Mouse (Mus musculus) CH12.LX (cell line): ENCODE data around the gene Ankzf1. TPM values are rescaled to one million over a fixed set of nuclear protein-coding genes. Genes with fewer than 3 reads are reported as not detected.

Source experiments
- DNase-seq: peaks from one replicate; pipeline ENCODE4 v3.0.0-alpha.2; 2013; ENCODE audit errors: extremely low read depth
- H3K27ac ChIP-seq: 2 replicates; pipeline ENCODE4 v1.5.1; 2012; ENCODE audit warnings: low read depth, mild to moderate bottlenecking, control low read depth, moderate library complexity; ENCODE audit not compliant: insufficient read depth
- H3K27me3 ChIP-seq: replicated peaks from 2 replicates; pipeline ENCODE3; 2012; ENCODE audit warnings: inconsistent platforms
- H3K36me3 ChIP-seq, 2 experiments: replicated peaks in 1 of 2; 2 replicates each; pipeline versions ENCODE3 to v1.6.1; 2012; ENCODE audit warnings: inconsistent platforms in 1 of 2, low read length in 1 of 2, mild to moderate bottlenecking in 1 of 2, mixed read lengths in 1 of 2, moderate library complexity in 1 of 2; ENCODE audit not compliant: control insufficient read depth in 1 of 2, insufficient read depth in 1 of 2
- H3K4me1 ChIP-seq, 2 experiments: 2 replicates each; pipeline ENCODE4 v1.6.1; 2012; ENCODE audit warnings: inconsistent platforms in 1 of 2, moderate library complexity in 1 of 2; ENCODE audit not compliant: insufficient read depth in 2 of 2, control insufficient read depth in 1 of 2
- H3K4me2 ChIP-seq: 2 replicates; pipeline ENCODE4 v1.6.1; 2012; ENCODE audit warnings: low read depth, mild to moderate bottlenecking, control low read depth; ENCODE audit not compliant: poor library complexity, insufficient read depth, severe bottlenecking
- H3K4me3 ChIP-seq, 3 experiments: fragments of 150-350 bp in 1 of 3; sonication (generic) in 1 of 3; replicated peaks in 1 of 3; 2 replicates each; pipeline versions ENCODE3 to v1.5.1; 2011 to 2012; ENCODE audit warnings: low read depth in 2 of 3, low read length in 2 of 3, mild to moderate bottlenecking in 2 of 3, moderate library complexity in 2 of 3, control low read depth in 1 of 3, improper control_type of control experiment in 1 of 3, inconsistent platforms in 1 of 3, mixed read lengths in 1 of 3; ENCODE audit not compliant: poor library complexity in 1 of 3
- H3K79me2 ChIP-seq: replicated peaks from 2 replicates; pipeline ENCODE4 v1.6.1; 2012; ENCODE audit warnings: mild to moderate bottlenecking, moderate library complexity; ENCODE audit not compliant: control insufficient read depth, poor library complexity, insufficient read depth, severe bottlenecking; ENCODE audit errors: extremely low read depth
- H3K9ac ChIP-seq: 2 replicates; pipeline ENCODE4 v1.6.1; 2012; ENCODE audit warnings: low read depth, mild to moderate bottlenecking, control low read depth, moderate library complexity; ENCODE audit not compliant: insufficient read depth
- H3K9me3 ChIP-seq: replicated peaks from 2 replicates; pipeline ENCODE3; 2012; ENCODE audit warnings: low read length, inconsistent platforms, mixed read lengths
- CHD1 ChIP-seq: IDR thresholded peaks from 2 replicates; pipeline ENCODE4 v1.6.1; 2012; ENCODE audit warnings: low read depth, low read length, improper control_type of control experiment, inconsistent platforms
- CTCF ChIP-seq, 2 experiments: IDR thresholded peaks in 1 of 2; conservative IDR thresholded peaks in 1 of 2; 2 replicates each; pipeline ENCODE4 v1.5.1; 2011 to 2012; ENCODE audit warnings: low read depth in 2 of 2, low read length in 2 of 2, improper control_type of control experiment in 1 of 2, inconsistent platforms in 1 of 2, mild to moderate bottlenecking in 1 of 2, moderate library complexity in 1 of 2
- EP300 ChIP-seq: IDR thresholded peaks from 2 replicates; pipeline ENCODE4 v1.6.1; 2011; ENCODE audit warnings: low read length, improper control_type of control experiment
- ETS1 ChIP-seq: conservative IDR thresholded peaks from 2 replicates; pipeline ENCODE4 v1.6.1; 2012; ENCODE audit warnings: low read depth, mild to moderate bottlenecking, inconsistent platforms, low read length, improper control_type of control experiment, moderate library complexity
- HCFC1 ChIP-seq: IDR thresholded peaks from 2 replicates; pipeline ENCODE4 v1.6.1; 2012; ENCODE audit warnings: low read depth, mild to moderate bottlenecking, inconsistent platforms, low read length, improper control_type of control experiment
- IRF4 ChIP-seq: IDR thresholded peaks from 2 replicates; pipeline ENCODE4 v1.6.1; 2014; ENCODE audit warnings: low read depth, mild to moderate bottlenecking, inconsistent platforms, low read length, improper control_type of control experiment
- JUND ChIP-seq: conservative IDR thresholded peaks from 2 replicates; pipeline ENCODE4 v1.6.1; 2011; ENCODE audit warnings: low read depth, low read length, improper control_type of control experiment
- MAFK ChIP-seq: IDR thresholded peaks from 2 replicates; pipeline ENCODE4 v1.6.1; 2011; ENCODE audit warnings: low read length, improper control_type of control experiment; ENCODE audit not compliant: insufficient replicate concordance
- MAX ChIP-seq: IDR thresholded peaks from 2 replicates; pipeline ENCODE4 v1.6.1; 2011; ENCODE audit warnings: low read length, improper control_type of control experiment
- MAZ ChIP-seq: IDR thresholded peaks from 2 replicates; pipeline ENCODE4 v1.6.1; 2012; ENCODE audit warnings: low read depth, mild to moderate bottlenecking, inconsistent platforms, low read length, improper control_type of control experiment, moderate library complexity
- MEF2A ChIP-seq: IDR thresholded peaks from 2 replicates; pipeline ENCODE4 v1.6.1; 2014; ENCODE audit warnings: low read depth, mild to moderate bottlenecking, inconsistent platforms, low read length, improper control_type of control experiment, borderline replicate concordance
- MYC ChIP-seq: IDR thresholded peaks from 2 replicates; pipeline ENCODE4 v1.6.1; 2011; ENCODE audit warnings: low read depth, mild to moderate bottlenecking, improper control_type of control experiment, low read length
- NRF1 ChIP-seq: IDR thresholded peaks from 2 replicates; pipeline ENCODE4 v1.6.1; 2014; ENCODE audit warnings: low read depth, mild to moderate bottlenecking, inconsistent platforms, low read length, improper control_type of control experiment, moderate library complexity
- PAX5 ChIP-seq: IDR thresholded peaks from 2 replicates; pipeline ENCODE4 v1.6.1; 2012; ENCODE audit warnings: low read length, inconsistent platforms, mixed read lengths
- POLR2A ChIP-seq: IDR thresholded peaks from 2 replicates; pipeline ENCODE4 v1.6.1; 2011; ENCODE audit warnings: low read depth, mild to moderate bottlenecking, improper control_type of control experiment, low read length
- POLR2AphosphoS2 ChIP-seq: IDR thresholded peaks from 2 replicates; pipeline ENCODE4 v1.6.1; 2011; ENCODE audit warnings: low read depth, low read length, improper control_type of control experiment
- RAD21 ChIP-seq: IDR thresholded peaks from 2 replicates; pipeline ENCODE4 v1.6.1; 2011; ENCODE audit warnings: low read depth, mild to moderate bottlenecking, low read length, improper control_type of control experiment, moderate library complexity
- UBTF ChIP-seq: IDR thresholded peaks from 2 replicates; pipeline ENCODE4 v1.6.1; 2012; ENCODE audit warnings: low read depth, mild to moderate bottlenecking, inconsistent platforms, low read length, improper control_type of control experiment, moderate library complexity
- USF1 ChIP-seq: IDR thresholded peaks from 2 replicates; pipeline ENCODE4 v1.6.1; 2014; ENCODE audit warnings: low read depth, mild to moderate bottlenecking, inconsistent platforms, low read length, improper control_type of control experiment
- ZC3H11A ChIP-seq: IDR thresholded peaks from 2 replicates; pipeline ENCODE4 v1.6.1; 2012; ENCODE audit warnings: low read depth, mild to moderate bottlenecking, inconsistent platforms, low read length, improper control_type of control experiment
- dilution Hi-C: fragments of 300-500 bp; cut with MboI; formaldehyde crosslinking; loops from 2 replicates; pipeline ENCODE4 v1.14.3; 2020; ENCODE audit warnings: low sequenced_read_pairs; ENCODE audit not compliant: extremely low pct_unique_long_range_greater_than_20kb, extremely low pct_ligation_motif_present
- in situ Hi-C: fragments of 300-500 bp; cut with MboI; formaldehyde crosslinking; loops from 3 replicates; pipeline ENCODE4 v1.14.3; 2019; ENCODE audit warnings: low sequenced_read_pairs, low pct_ligation_motif_present, low pct_unique_long_range_greater_than_20kb, mixed read lengths
- polyA plus RNA-seq: library from polyadenylated mRNA; unstranded; fragments of >175 nt; gene quantifications from 2 replicates; pipeline ENCODE4 v1.2.1, GENCODE M21; 2012; ENCODE audit warnings: low read depth; ENCODE audit not compliant: insufficient read length
- total RNA-seq, 2 experiments: library from RNA; depleted of rRNA; stranded (reverse); fragments of 300-350 nt in 1 of 2; fragments of >200 nt in 1 of 2; gene quantifications; 2 replicates each; pipeline ENCODE4 v1.2.3; 2012 to 2014

Gene Ankzf1
- total and polyA plus RNA-seq, 3 experiments, result 13.3 to 20.4 (median 19.6) TPM

DNA sequence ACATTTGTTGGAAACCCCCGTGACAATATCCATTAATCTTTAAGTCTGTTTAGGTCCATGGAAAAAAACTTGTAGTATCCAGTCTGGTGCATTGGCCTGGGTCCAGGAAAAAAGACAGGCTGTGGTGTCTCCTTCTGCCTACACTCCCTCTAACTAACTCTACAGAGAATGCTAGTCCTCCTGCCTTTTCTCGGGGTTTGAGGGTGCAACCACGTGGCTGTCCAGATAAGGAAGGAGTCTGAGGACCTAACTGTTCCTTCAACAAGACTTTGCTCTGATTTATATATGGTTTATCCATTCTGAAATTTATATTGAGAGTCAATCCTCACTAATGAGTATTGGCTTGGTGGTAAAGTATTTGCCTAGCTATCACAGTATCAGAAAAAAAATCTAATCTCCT, 36.1 kb upstream of the Ankzf1 start:
- Histone ChIP-seq H3K4me1 (no peaks in the 10 kb centered on the region), H3K9ac (no peak overlapping the region), H3K9me3 (no peaks in the 10 kb centered on the region), H3K27ac (no peak overlapping the region), H3K4me3 (no peak overlapping the region), H3K4me2 (no peak overlapping the region), H3K36me3 (no peaks in the 10 kb centered on the region), H3K27me3 (no peaks in the 10 kb centered on the region)
- DNase-seq, result no peak
- dilution Hi-C loops, result no loop called here
- TF ChIP-seq CTCF (conservative IDR thresholded peaks at IDR 0.05 in 1 of 2, IDR thresholded peaks at IDR 0.05 in 1 of 2; ENCODE audit: low read depth in 2 of 2, low read length in 2 of 2), result no peak
- TF ChIP-seq POLR2A, result no peak
- TF ChIP-seq NRF1, result no peak
- TF ChIP-seq ZC3H11A, result no peak
- no peak for TF ChIP-seq MYC
- TF ChIP-seq RAD21, result no peak
- TF ChIP-seq, all 38 proteins: peak for 0
- in situ Hi-C loops, result no loop called here
- no peaks in the 10 kb centered on the region for H3K79me2 ChIP-seq

DNA sequence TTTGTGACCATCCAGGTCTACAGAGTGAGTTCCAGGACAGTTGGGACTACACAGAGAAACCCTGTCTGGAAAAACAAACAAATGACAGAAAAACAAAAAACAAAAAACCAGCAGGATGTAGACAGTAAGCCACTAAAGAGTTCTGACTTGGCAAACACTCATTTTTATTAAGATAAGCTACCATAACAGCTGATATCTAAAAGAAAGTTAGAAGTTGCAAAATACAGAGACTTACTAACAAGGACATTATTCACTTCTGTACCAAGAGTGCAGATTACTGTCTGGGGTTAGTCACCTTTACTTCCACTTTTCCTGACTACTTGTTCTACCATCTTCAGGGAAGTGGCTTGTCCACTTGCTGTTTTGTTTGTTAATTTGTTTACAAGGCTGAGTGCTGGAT, 33.0 kb upstream of the Ankzf1 start:
- Histone ChIP-seq H3K27ac (no peak overlapping the region), H3K9me3 (no peaks in the 10 kb centered on the region), H3K27me3 (no peaks in the 10 kb centered on the region), H3K4me1 (no peaks in the 10 kb centered on the region), H3K79me2 (no peaks in the 10 kb centered on the region), H3K9ac (no peak overlapping the region), H3K36me3 (no peaks in the 10 kb centered on the region), H3K4me2 (no peak overlapping the region), H3K4me3 (no peak overlapping the region)
- no peak for TF ChIP-seq MAX
- no peak for TF ChIP-seq NRF1
- no peak for TF ChIP-seq IRF4
- TF ChIP-seq CHD1, result no peak
- TF ChIP-seq PAX5, result no peak
- TF ChIP-seq JUND, result no peak
- no peak for TF ChIP-seq MAFK
- no peak for TF ChIP-seq ZC3H11A
- TF ChIP-seq POLR2AphosphoS2, result no peak
- TF ChIP-seq EP300, result no peak
- TF ChIP-seq UBTF, result no peak
- no peak for TF ChIP-seq MEF2A
- TF ChIP-seq POLR2A, result no peak
- TF ChIP-seq HCFC1, result no peak
- TF ChIP-seq MAZ, result no peak
- TF ChIP-seq ETS1, result no peak
- TF ChIP-seq USF1, result no peak
- dilution Hi-C loops (no loop called here), in situ Hi-C loops (no loop called here)
- no peak for DNase-seq
